Mouse (Mus musculus): ENCODE data around the gene Rgl3.

DNA sequence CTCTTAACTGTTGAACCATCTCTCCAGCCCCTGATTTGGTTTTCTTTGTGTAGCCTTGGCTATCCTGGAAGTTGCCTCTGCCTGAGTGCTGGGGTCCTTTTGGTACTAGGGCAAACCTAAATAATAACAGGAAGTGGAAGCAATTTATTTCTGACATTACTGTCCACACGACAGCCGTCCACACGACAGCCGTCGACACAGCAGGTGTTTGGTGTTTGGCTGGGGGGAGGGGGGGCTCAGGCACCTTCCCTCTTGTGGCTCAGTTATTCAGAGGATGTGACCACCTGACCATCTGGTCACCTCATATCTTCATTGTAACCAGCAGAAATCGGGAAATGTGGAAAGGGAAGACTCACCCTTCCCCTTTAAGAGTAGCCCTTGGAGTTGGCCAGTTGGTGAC, 20.4 kb downstream of the Rgl3 start:
- no peak for TF ChIP-seq POLR2A (IDR thresholded peaks at IDR 0.05; ENCODE audit: borderline replicate concordance, low read depth, low read length)
- TF ChIP-seq CTCF (IDR thresholded peaks at IDR 0.05; ENCODE audit: low read depth, low read length), result no peak
